Mouse (Mus musculus) CD4-positive, CD25-positive, alpha-beta regulatory T cell, adult 4 months (primary cell): ENCODE measurements around the gene Gcc1. TPM values are rescaled to one million over a fixed set of nuclear protein-coding genes. Genes with fewer than 3 reads are reported as not detected.

ENCODE experiments used
- ATAC-seq: one replicate; pipeline ENCODE4 v1.8.0; 2017
- polyA plus RNA-seq, 2 experiments: library from polyadenylated mRNA; unstranded; fragments of 100-300 nt; shearing (Covaris generic); gene quantifications; one replicate each; pipeline ENCODE4 v1.2.1; 2017

The Gcc1 gene
- polyA plus RNA-seq, 2 experiments from 2014 or later: 7.9 to 15.8 TPM

DNA sequence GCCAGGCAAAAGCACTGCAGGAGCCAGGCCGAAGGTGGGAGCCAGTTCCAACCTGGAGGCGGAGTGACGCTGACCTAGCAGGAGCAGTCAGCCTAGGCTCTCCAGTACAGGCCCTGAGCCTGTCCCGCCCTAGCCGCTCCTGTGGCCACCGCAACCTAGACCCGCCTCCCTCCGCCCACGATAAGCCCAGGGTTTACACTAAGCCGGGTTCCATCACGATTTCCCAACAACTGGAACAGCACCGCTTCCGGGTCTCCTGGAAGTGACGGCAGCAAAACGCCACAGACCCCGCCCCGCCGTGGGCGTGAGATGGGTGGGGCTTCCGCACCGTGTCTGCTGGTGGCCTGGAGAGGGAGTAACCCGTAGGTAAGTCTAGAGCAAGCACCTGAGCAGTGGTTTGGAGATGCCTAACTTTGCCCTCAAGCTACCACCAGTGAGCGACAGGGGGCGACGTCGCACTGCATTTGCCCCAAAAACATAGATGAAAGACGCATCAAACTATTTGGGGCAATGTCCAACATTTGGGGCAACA, 6.7 kb downstream of the Gcc1 start:
- ATAC-seq: peak; percentile 92

DNA sequence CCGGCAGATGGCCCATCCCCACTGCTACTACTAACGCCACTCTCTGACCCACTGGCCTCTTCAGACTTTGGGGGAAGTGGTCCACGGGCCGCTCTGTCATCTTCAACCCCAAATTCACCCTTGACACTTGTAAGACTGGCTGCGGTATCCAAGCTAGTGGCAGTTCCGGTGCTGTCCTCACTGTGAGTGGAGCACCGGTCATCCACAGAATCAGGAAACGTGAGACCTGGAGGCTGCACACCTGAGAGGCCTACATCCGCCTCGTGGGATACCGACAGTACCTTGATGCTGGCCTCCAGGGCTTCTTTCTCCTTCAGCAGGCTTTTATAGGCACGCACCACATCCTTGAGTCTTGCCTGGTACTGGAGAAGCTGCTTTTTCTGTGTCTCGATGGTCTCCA, 7.3 kb downstream of the Gcc1 start:
- no peak for ATAC-seq

DNA sequence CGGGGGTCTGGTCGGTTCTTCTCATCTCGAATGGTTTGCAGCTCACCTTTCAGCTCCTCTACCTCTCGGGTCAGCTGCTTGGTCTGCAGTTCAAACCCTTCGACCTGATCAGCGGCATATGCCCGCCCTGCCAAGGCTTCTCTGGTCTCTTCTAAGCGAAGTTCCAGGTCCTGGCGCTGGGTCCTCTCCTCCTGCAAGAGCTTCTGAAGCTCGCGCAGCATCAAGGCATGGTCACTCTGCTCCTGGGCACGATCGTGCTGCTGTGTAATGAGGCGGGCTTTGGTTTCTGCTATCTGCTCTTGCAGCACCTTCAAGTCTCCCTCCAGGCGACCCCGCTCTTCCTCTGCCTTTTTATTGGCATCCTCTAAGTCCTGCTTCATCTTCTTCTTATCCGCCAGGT, 7.8 kb downstream of the Gcc1 start:
- no peak for ATAC-seq

DNA sequence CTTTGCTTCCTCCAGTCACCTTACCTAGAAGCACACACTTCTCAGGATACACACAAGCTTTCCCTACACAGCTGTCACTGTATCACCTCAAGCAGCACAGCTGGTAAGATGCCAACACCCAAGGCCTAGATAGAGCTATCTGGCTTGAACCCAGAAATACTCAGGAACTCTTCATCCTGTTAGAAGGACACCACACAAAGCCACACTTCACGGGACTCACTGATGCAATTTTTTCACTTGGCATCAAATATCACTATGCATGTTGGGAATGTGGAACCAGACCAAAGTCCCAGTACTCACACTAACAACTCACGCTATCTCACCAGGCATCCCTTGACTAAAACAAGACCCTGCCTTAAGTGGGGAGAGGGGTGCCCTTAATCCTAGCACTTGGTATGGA, 8.5 kb downstream of the Gcc1 start:
- ATAC-seq: no peak

DNA sequence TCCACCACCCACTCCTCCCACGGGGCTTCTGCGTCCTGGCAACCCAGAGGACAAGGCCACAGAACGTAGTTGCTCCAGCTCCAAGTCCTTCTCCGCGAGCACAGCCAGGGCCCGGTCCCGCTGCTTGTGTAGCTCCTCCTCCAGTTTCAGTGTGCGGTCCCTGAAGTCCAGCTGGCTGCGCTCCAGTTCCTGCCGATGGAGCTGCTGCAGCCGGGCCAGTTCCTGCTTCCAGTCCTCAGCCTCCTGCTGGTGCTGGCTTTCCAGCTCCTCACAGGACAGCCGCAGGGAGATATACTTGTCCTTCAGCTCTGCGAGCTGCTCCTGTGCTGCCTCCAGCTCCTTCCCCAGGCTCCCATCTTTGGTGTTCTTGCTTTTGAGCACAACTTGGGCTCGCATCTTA, 9.7 kb downstream of the Gcc1 start:
- ATAC-seq: no peak

DNA sequence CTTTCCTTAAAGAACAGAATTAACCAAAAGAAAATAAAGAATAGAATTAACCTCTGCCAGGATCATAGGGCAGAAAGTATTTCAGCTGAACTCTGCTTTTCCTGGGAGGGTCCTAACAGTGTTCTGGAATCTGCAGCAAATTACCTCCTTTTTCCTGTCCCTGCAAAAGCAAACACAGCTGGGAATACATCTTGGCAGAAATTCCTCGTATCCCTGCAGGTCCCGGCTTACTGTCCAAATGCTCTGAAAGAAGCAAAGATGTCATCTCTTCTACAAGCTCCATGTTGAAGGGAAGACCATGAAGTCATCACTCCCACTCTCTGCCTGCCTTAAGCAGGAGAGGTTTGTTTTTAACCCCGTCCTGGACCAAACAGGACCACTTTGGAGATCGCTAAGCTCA, 11.2 kb downstream of the Gcc1 start:
- ATAC-seq: no peak

DNA sequence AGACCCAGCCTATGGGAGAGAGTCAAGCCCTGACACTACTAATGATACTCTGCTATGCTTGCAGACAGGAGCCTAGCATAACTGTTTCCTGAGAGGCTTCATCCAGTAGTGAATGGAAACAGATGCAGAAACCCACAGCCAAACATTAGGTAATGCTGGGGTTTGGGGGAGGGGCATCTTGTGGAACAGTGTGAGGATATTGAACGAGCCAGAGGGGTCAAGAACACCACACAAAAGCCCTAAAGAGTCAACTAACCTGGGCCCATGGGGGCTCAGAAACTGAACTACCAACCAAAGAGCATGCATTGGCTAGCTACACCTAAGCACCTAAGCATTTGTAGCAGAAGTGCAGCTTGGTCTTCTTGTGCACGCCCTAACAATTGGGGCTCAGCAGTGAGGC, 17.0 kb downstream of the Gcc1 start:
- ATAC-seq: no peak

DNA sequence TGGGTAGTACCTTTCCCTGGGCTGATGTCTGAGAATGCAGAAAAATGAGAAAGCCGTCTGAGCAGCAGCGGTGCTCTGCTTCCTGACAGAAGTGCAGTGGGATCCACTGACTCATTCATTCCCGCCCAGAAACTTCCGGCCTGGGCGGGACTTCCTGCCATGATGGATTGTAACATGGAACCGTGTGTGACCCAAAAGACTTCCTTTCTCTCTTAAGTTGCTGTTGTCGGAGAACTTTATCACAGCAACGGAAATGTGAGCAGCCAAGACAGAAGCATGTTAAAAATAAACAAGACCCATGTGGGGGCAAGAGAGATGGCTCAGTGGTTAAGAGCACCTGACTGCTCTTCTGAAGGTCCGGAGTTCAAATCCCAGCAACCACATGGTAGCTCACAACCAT, 18.1 kb downstream of the Gcc1 start:
- ATAC-seq: peak; percentile 80

DNA sequence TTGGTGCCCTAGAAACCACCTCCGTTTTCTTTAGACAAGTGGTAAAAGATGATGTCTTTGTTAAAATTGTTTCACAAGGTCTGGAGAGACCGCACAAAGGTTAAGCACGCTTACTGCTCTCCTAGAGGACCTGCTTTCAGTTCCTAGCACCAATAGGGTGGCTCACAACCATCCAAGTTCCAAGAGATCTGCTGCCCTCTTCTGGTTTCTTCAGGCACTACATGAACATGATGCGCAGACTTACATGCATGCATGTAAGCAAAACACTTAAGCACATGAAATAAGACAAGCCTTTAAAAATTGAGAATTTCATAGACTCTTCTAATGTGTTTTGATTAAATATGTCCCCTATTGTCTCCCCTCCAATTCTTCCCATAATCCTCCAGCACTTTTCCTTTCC, 28.4 kb downstream of the Gcc1 start:
- no peak for ATAC-seq

DNA sequence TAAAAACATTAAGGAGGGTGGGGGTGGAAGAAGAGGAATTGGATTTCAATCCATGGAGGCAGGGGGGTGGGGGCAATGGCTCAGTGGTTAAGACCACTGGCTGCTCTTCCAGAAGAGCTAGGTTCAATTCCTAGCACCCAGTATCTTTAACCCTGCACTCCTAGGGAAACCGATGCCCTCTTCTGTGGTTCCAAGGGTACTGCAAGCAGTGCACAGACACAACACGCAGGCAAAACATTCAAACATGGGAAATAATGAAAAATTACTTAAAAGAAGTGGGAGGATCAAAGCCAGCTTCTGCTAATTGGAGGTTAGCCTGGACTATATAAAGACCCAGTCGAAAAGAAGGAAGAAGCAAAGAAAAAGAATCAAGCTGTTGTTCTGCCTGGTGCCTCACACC, 29.5 kb downstream of the Gcc1 start:
- no peak for ATAC-seq

DNA sequence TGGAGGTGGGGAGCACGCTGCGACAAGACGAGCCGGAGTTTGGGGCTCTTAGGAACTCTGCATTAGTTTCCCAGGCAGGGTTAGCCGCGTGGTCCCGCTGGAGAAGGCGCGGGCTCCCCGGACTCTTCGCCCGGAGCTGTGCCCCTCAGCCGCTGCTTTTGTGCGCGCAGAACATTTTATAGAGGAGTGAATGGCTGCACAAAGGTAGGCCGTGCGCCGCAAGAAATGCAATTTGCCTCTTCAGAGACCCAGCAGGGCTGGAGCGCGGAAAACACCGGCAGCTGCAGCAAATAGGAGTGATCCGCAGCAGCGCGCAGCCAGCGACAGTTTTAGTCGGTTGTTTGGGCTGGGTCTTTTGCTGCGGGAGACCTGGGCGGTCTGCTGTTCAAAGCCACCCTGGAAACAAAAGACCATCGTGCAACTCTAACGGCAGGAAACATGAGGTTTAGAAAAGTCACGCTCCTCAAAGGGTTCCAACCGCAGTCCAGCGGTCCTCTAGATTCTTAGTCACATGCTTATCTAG, 30.4 kb downstream of the Gcc1 start, which contains the start of gene Zfp800:
TSS of gene Zfp800 (minus strand) at position 325 of the 523 bp plus-strand sequence.
- peak; percentile 53 for ATAC-seq

DNA sequence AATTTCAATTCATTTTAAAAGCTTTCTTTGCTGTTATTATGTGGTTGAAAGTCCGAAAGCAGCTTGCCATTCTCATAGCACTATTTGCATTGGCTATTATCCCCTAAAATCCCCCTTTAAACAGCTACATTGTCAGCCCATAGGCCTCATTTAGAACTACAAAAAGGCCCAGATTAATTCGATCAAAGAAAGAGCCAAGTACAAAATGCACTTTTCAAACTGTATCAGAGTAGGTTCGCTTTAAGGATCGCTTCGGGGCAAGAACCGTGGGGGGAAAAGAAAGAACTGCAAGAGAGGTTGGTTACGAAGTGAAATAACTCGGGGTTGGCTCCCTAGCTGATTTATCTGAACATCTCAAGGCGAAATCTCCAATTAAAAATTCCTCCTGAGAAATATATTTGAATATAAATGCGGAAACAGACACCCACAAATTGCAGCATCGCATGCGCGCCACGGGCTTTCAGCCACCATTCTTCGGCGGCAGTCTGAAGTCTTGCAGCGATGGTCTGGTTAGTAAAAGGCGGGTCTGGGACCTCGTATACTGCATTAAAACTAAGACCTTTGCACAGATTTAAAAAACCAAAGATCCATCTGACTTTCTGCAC, 31.2 kb downstream of the Gcc1 start:
- ATAC-seq: peak; percentile 56

DNA sequence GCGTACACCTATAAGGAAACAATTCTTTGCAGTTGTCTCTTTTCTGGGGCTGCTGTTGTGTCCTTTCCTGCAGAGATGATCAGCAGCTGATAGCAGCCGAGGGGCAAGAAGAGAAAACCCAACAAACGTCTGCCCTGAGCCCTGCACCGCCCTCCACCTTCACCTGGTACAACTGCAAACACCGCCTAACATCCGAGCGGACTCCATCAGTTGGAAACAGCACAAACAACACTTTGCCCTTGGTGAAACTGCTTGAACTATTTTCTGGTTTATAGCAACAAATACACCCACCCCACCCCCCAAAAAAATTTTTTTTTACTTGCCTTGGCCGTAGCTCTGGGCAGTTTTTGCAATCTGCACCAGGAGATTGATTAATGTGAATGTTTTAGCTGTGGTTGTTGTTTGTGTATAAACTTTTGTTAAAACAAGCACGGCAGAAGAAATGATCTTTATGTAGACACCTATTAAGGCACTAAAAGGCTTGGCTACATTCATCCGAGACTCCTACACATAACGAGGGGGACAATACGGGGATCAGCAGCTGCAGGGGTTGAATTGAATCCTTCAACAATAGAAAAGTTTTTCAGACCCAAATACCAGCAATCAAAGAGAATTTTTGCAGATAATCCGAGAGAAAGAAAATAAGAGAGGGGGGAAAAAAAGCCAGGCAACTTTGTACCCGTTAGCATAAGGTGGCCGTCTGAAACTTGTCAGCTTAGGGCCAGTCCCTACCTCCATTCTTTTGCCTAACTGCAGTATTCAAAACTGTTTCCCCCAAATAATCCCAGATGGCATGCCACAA, 31.9 kb downstream of the Gcc1 start:
- no peak for ATAC-seq

DNA sequence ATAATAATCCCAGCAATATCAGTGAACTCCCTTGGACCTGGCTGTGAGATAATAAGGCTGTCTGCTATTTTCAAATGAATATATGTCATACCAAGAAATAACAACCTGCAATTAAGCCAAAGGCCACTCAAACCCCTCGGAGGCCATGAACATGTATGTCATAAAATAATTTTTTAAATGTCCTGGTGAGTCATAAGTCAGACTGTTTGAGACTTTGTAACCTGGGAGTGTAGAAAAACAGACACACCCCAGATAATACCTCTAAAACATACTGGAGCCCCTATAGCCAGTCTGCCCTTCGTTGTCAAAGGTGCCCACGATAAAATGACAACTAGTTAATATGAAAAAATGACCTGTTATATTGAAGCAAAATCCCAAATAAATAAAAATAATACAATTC, 39.2 kb downstream of the Gcc1 start:
- ATAC-seq: no peak

DNA sequence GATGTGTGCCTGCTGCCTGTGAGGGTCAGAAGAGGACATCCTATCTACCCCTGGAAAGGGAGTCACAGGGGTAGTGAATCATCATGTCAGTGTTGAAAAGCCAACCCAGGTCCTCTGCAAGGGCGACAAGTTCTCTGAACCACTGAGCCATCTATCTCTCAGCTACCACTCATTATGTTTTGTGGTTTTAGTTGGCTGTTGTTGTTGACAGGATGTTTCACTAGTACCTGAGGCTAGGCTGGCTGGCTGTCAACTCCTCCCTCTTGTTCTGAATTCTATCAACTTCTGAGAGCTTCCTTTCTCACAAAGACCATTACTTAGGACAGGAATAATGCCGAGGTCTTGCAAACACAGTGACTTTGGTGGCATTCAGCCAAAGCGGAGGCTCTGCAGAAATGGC, 43.0 kb downstream of the Gcc1 start:
- peak; percentile 81 for ATAC-seq

DNA sequence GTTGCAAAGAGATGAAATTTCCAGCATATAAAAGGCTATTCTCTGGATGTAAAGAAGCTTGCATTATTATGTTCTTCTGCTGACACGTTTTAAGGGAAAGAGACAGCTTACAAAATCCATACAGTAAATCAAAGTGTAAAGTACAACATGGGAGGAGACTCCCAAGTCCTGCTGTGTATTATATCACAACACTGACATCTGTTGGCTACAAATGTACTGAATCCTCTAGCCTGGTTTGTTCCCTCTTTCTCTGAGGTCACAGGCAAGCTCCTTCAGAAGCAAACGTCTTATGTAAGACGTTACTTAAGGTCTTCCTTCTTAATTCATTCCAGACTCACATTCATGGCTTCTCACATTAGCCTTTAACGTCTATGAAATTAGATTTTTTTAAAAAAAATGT, 46.2 kb downstream of the Gcc1 start:
- no peak for ATAC-seq

DNA sequence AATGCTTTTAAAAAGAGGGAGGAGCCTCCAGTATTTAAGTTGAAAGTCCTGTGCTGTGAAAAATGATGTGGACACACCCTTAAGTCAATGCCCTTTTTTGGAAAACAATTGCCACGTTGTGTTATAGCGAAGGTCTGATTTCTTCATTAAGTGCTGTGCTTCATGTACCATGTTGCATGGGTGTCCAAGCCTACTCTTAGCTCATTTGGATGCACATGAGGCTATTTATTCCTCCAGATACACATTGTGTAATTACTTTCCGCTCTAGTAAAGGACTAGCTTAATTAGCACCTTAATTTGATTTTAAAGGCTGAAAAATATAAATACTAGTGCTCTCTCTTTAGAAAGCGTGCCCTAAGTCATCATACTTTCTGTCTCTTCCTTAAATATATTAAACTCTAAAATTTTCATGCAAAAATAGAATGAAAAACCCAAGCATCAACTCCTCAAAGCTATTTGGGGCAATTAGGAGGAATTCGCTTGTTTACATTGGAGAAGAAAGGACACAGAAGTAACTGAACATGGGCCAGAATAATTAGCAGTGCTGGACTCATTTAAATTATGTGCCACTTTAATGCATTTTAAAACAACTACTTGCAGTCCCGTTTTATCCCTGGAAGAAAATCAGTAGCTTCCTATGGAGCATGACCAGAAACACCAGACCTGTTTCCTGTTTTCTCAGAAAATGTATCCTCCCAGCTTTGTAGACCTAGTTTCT, 58.1 kb downstream of the Gcc1 start:
- ATAC-seq: no peak

DNA sequence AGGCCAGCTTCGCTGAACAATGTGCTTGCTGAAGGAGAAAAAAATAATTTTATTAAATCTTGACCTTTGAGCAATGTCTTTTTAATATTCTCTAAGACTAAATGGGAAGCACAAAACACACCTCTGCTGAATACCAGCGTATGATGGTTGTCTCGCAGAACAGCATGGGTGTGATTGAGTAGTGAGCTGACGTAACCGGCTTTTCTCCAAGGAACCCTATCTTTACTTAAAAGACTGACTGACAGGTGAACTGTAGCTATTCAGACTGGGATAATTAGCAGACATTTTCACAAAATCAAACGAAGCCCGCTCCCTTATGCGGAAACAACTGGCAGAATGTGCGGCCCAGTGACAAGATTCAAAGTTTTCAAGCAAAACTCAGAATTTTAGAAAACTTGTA, 60.6 kb downstream of the Gcc1 start:
- ATAC-seq: no peak

Other genes with a start within 250 kb of the Gcc1 start
- gene Zfp800, start 30.4 kb downstream of the Gcc1 start, polyA plus RNA-seq: 10 to 100 TPM; 28.8 to 36.9 TPM
- gene Arf5, start 4.8 kb downstream of the Gcc1 start, polyA plus RNA-seq: 10 to 100 TPM; 27.3 to 43.4 TPM
- not detected for gene Fscn3, start 601 bp downstream of the Gcc1 start, polyA plus RNA-seq
- gene Pax4, start 21.0 kb upstream of the Gcc1 start, polyA plus RNA-seq: not detected
- gene Snd1, start 46.7 kb upstream of the Gcc1 start, polyA plus RNA-seq: 10 to 100 TPM; 46.2 to 67.2 TPM